Mouse (Mus musculus): Measurements from ENCODE around the gene Tcea2. TPM values are rescaled to one million over a fixed set of nuclear protein-coding genes. Genes with fewer than 3 reads are reported as not detected.

The Tcea2 gene
- polyA plus RNA-seq, 1 experiment from 2014 or later, result 18.7 TPM

GRCm38 (mm10) chr2:181677096-181677754 is 2.9 kb upstream of the Tcea2 start:
- no peaks in the 10 kb centered on the region for H3K9me3 ChIP-seq
- WGBS, result 51% methylated on average over 5 of the region's 5 CpGs

GRCm38 (mm10) chr2:181677755-181678098 is 2.4 kb upstream of the Tcea2 start:
- Histone ChIP-seq H3K27ac (no peak overlapping the region), H3K27me3 (ENCODE audit: poor library complexity, severe bottlenecking) (peaks cover 42% of the 10 kb centered on the region), H3K4me3 (no peak overlapping the region), H3K36me3 (replicated peaks) (no peaks in the 10 kb centered on the region), H3K9me3 (no peaks in the 10 kb centered on the region), H3K4me1 (peaks cover 61% of the 10 kb centered on the region)
- WGBS, result 53% methylated on average over 3 of the region's 3 CpGs
- DNase-seq (ENCODE audit: extremely low spot score, low spot score), result no peak

More at GRCm38 (mm10) chr2:181677096-181677754, 2.9 kb upstream of the Tcea2 start:
- no peak for DNase-seq (ENCODE audit: extremely low spot score, low spot score)
- no peaks in the 10 kb centered on the region for H3K36me3 ChIP-seq (replicated peaks)
- no peak overlapping the region for H3K4me3 ChIP-seq
- H3K4me1 ChIP-seq, result peaks cover 61% of the 10 kb centered on the region
- H3K27me3 ChIP-seq (ENCODE audit: poor library complexity, severe bottlenecking), result peaks cover 47% of the 10 kb centered on the region
- H3K27ac ChIP-seq, result 0 out of 2 replicates have a peak overlapping the region, but pooled peaks have one; percentile 20

GRCm38 (mm10) chr2:181678780-181679179 is 1.3 kb upstream of the Tcea2 start:
- peaks cover 55% of the 10 kb centered on the region for H3K4me1 ChIP-seq
- 42% methylated on average over 1 of the region's 1 CpGs for WGBS
- no peaks in the 10 kb centered on the region for H3K36me3 ChIP-seq (replicated peaks)
- no peak overlapping the region for H3K27ac ChIP-seq
- H3K9me3 ChIP-seq, result no peaks in the 10 kb centered on the region
- peaks cover 31% of the 10 kb centered on the region for H3K27me3 ChIP-seq (ENCODE audit: poor library complexity, severe bottlenecking)
- DNase-seq (ENCODE audit: extremely low spot score, low spot score), result peak; percentile 62
- H3K4me3 ChIP-seq, result no peak overlapping the region

- H3K4me1 ChIP-seq, result peaks cover 39% of the 10 kb centered on the region
- 15% methylated on average over 7 of the region's 7 CpGs for WGBS
- peak overlapping the region; percentile 91 for H3K27ac ChIP-seq
- H3K4me3 ChIP-seq, result peak overlapping the region; percentile 75
- peaks cover 9% of the 10 kb centered on the region for H3K36me3 ChIP-seq (replicated peaks)
- no peak for DNase-seq (ENCODE audit: extremely low spot score, low spot score)
- H3K9me3 ChIP-seq, result no peaks in the 10 kb centered on the region
- H3K27me3 ChIP-seq (ENCODE audit: poor library complexity, severe bottlenecking), result peaks cover 16% of the 10 kb centered on the region; the same call in 1 of the 2 replicates
Measured at GRCm38 (mm10) chr2:181680716-181681117, 607 bp downstream of the Tcea2 start.

GRCm38 (mm10) chr2:181681978-181682377 is 1.9 kb downstream of the Tcea2 start:
- DNase-seq (ENCODE audit: extremely low spot score, low spot score), result no peak
- Histone ChIP-seq H3K36me3 (replicated peaks) (peaks cover 21% of the 10 kb centered on the region), H3K27me3 (ENCODE audit: poor library complexity, severe bottlenecking) (peaks cover 13% of the 10 kb centered on the region; the same call in 1 of the 2 replicates), H3K4me3 (no peak overlapping the region), H3K4me1 (peaks cover 28% of the 10 kb centered on the region), H3K27ac (no peak overlapping the region), H3K9me3 (no peaks in the 10 kb centered on the region)
- WGBS, result 97% methylated on average over 1 of the region's 1 CpGs

- WGBS, result 77% methylated on average over 4 of the region's 4 CpGs
- Histone ChIP-seq H3K27me3 (ENCODE audit: poor library complexity, severe bottlenecking) (0 out of 2 replicates have a peak, but pooled peaks cover 6% of the 10 kb centered on the region), H3K4me3 (no peak overlapping the region), H3K9me3 (no peaks in the 10 kb centered on the region), H3K27ac (no peak overlapping the region), H3K4me1 (peaks cover 21% of the 10 kb centered on the region), H3K36me3 (replicated peaks) (peaks cover 35% of the 10 kb centered on the region)
- no peak for DNase-seq (ENCODE audit: extremely low spot score, low spot score)
Measured at GRCm38 (mm10) chr2:181683381-181683780, 3.3 kb downstream of the Tcea2 start.

- Histone ChIP-seq H3K4me3 (no peak overlapping the region), H3K27ac (no peak overlapping the region), H3K4me1 (peaks cover 16% of the 10 kb centered on the region), H3K36me3 (replicated peaks) (peaks cover 49% of the 10 kb centered on the region), H3K27me3 (ENCODE audit: poor library complexity, severe bottlenecking) (0 out of 2 replicates have a peak, but pooled peaks cover 6% of the 10 kb centered on the region), H3K9me3 (no peaks in the 10 kb centered on the region)
- DNase-seq (ENCODE audit: extremely low spot score, low spot score), result no peak
- 100% methylated on average over 1 of the region's 1 CpGs for WGBS
Measured at GRCm38 (mm10) chr2:181684713-181685112, 4.6 kb downstream of the Tcea2 start.

- H3K4me1 ChIP-seq, result peaks cover 11% of the 10 kb centered on the region
- no peak overlapping the region for H3K4me3 ChIP-seq
- no peak overlapping the region for H3K27ac ChIP-seq
- H3K36me3 ChIP-seq (replicated peaks), result peaks cover 54% of the 10 kb centered on the region
- 0 out of 2 replicates have a peak, but pooled peaks cover 6% of the 10 kb centered on the region for H3K27me3 ChIP-seq (ENCODE audit: poor library complexity, severe bottlenecking)
- H3K9me3 ChIP-seq, result no peaks in the 10 kb centered on the region
- no peak for DNase-seq (ENCODE audit: extremely low spot score, low spot score)
- WGBS, result 92% methylated on average over 4 of the region's 4 CpGs
Measured at GRCm38 (mm10) chr2:181685686-181686085, 5.6 kb downstream of the Tcea2 start.

GRCm38 (mm10) chr2:181687586-181687985 is 7.5 kb downstream of the Tcea2 start:
- DNase-seq (ENCODE audit: extremely low spot score, low spot score), result peak; percentile 11
- Histone ChIP-seq H3K4me3 (no peak overlapping the region), H3K36me3 (replicated peaks) (peaks cover 67% of the 10 kb centered on the region), H3K27me3 (ENCODE audit: poor library complexity, severe bottlenecking) (no peaks in the 10 kb centered on the region), H3K9me3 (no peaks in the 10 kb centered on the region), H3K27ac (no peak overlapping the region), H3K4me1 (peaks cover 17% of the 10 kb centered on the region)
- WGBS, result 92% methylated on average over 8 of the region's 8 CpGs

- Histone ChIP-seq H3K27me3 (ENCODE audit: poor library complexity, severe bottlenecking) (no peaks in the 10 kb centered on the region), H3K9me3 (no peaks in the 10 kb centered on the region), H3K27ac (no peak overlapping the region), H3K4me1 (peaks cover 37% of the 10 kb centered on the region), H3K36me3 (replicated peaks) (peaks cover 67% of the 10 kb centered on the region), H3K4me3 (no peak overlapping the region)
- 92% methylated on average over 10 of the region's 10 CpGs for WGBS
- peak; percentile 12 for DNase-seq (ENCODE audit: extremely low spot score, low spot score)
Measured at GRCm38 (mm10) chr2:181689466-181690160, 9.5 kb downstream of the Tcea2 start.

GRCm38 (mm10) chr2:181691083-181691482 is 11.0 kb downstream of the Tcea2 start:
- no peak overlapping the region for H3K4me3 ChIP-seq
- 89% methylated on average over 6 of the region's 6 CpGs for WGBS
- peak; percentile 10 for DNase-seq (ENCODE audit: extremely low spot score, low spot score)
- H3K27me3 ChIP-seq (ENCODE audit: poor library complexity, severe bottlenecking), result peaks cover 11% of the 10 kb centered on the region
- H3K4me1 ChIP-seq, result peaks cover 37% of the 10 kb centered on the region
- H3K36me3 ChIP-seq (replicated peaks), result peaks cover 54% of the 10 kb centered on the region
- no peaks in the 10 kb centered on the region for H3K9me3 ChIP-seq
- no peak overlapping the region for H3K27ac ChIP-seq

- 91% methylated on average over 4 of the region's 4 CpGs for WGBS
- peaks cover 16% of the 10 kb centered on the region for H3K27me3 ChIP-seq (ENCODE audit: poor library complexity, severe bottlenecking)
- peaks cover 49% of the 10 kb centered on the region for H3K36me3 ChIP-seq (replicated peaks)
- H3K4me1 ChIP-seq, result peaks cover 37% of the 10 kb centered on the region
- H3K4me3 ChIP-seq, result no peak overlapping the region
- no peaks in the 10 kb centered on the region for H3K9me3 ChIP-seq
- no peak overlapping the region for H3K27ac ChIP-seq
- DNase-seq (ENCODE audit: extremely low spot score, low spot score), result no peak
Measured at GRCm38 (mm10) chr2:181691571-181691970, 11.5 kb downstream of the Tcea2 start.

- no peak overlapping the region for H3K27ac ChIP-seq
- no peaks in the 10 kb centered on the region for H3K9me3 ChIP-seq
- peaks cover 42% of the 10 kb centered on the region for H3K36me3 ChIP-seq (replicated peaks)
- peak overlapping the region; percentile 80 for H3K4me3 ChIP-seq
- H3K4me1 ChIP-seq, result peaks cover 37% of the 10 kb centered on the region
- no peak for DNase-seq (ENCODE audit: extremely low spot score, low spot score)
- H3K27me3 ChIP-seq (ENCODE audit: poor library complexity, severe bottlenecking), result peaks cover 23% of the 10 kb centered on the region
- WGBS, result 85% methylated on average over 3 of the region's 3 CpGs
Measured at GRCm38 (mm10) chr2:181692304-181692703, 12.2 kb downstream of the Tcea2 start.

Data from forebrain, embryonic 10.5 days (tissue).